21 mouse cellular contexts compared by ENCODE assay signal in the genomic region with DNA sequence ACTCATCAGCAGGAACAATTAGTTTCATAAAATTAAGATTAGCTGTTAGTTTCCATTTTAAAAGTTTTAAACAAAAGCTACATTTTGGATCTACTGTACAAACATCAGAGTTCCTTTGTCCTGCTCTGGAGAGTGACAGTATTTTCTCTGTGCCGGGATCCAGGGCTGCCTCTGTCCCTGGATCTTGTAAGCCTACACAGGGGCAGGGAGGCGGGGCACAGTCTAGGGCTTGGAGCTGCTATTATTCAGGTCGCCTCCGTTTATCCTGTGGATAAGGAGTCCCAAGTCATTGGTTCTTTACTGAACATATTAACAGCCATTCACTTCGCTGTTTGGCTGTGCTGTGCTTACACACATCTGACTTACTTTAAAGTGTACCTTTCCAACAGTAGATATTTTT.
DNase-seq lines count a peak whose midpoint lies in the region; ATAC-seq and TF ChIP-seq lines count a peak whose summit lies in the region.
"Had no signal": no experiment of that assay in that cellular context is flagged by ENCODE, and none has a peak within 500 bp of the region (broad histone marks: within the 10 kb centered on the region; RNA-seq: fewer than 3 reads in every experiment).

No protein-coding gene starts in this region.

- in situ Hi-C loops in ES-E14 (cut with MboI; ENCODE audit: low sequenced_read_pairs in 2 of 2, unreplicated experiment in 2 of 2): no loop called here

- no peaks in the 10 kb centered on the region for H3K36me3 ChIP-seq in embryonic facial prominence, embryonic 11.5 days (replicated peaks; ENCODE audit: control insufficient read depth, insufficient read depth, low read depth, low read length)
- no peaks in the 10 kb centered on the region for H3K36me3 ChIP-seq in embryonic facial prominence, embryonic 10.5 days (replicated peaks)
- no peaks in the 10 kb centered on the region for H3K36me3 ChIP-seq in kidney, embryonic 14.5 days (ENCODE audit: control insufficient read depth, insufficient read depth, low read length)
- no peaks in the 10 kb centered on the region for H3K36me3 ChIP-seq in ES-E14 (ENCODE audit: control insufficient read depth, insufficient read depth, low read length, poor library complexity, severe bottlenecking)
- no peaks in the 10 kb centered on the region for H3K36me3 ChIP-seq in midbrain, embryonic 14.5 days (ENCODE audit: control insufficient read depth, insufficient read depth, low read length)
- H3K36me3 ChIP-seq: G1E; hindbrain, embryonic 10.5 days; limb, embryonic 12.5 days; neural tube, embryonic 15.5 days had no signal

- no peaks in the 10 kb centered on the region for H3K27me3 ChIP-seq in embryonic facial prominence, embryonic 11.5 days (ENCODE audit: control insufficient read depth, insufficient read depth, low read length)
- no peaks in the 10 kb centered on the region for H3K27me3 ChIP-seq in embryonic facial prominence, embryonic 10.5 days (replicated peaks; ENCODE audit: low read depth, poor library complexity, severe bottlenecking)
- no peaks in the 10 kb centered on the region for H3K27me3 ChIP-seq in kidney, embryonic 14.5 days (ENCODE audit: control insufficient read depth, insufficient read depth, low read length)
- no peaks in the 10 kb centered on the region for H3K27me3 ChIP-seq in midbrain, embryonic 14.5 days (ENCODE audit: control insufficient read depth, insufficient read depth, low read length)
- H3K27me3 ChIP-seq: limb, embryonic 12.5 days; neural tube, embryonic 15.5 days had no signal

- no peaks in the 10 kb centered on the region for H3K4me1 ChIP-seq in embryonic facial prominence, embryonic 11.5 days (ENCODE audit: control insufficient read depth, insufficient read depth, low read length)
- H3K4me1 ChIP-seq in embryonic facial prominence, embryonic 10.5 days: peaks cover 6% of the 10 kb centered on the region; the same call in 1 of the 2 replicates
- H3K4me1 ChIP-seq in kidney, embryonic 14.5 days (ENCODE audit: control insufficient read depth, insufficient read depth, low read length): peaks cover 7% of the 10 kb centered on the region
- H3K4me1 ChIP-seq in ES-E14 (ENCODE audit: control insufficient read depth in 2 of 2, insufficient read depth in 2 of 2, low read length in 2 of 2, poor library complexity in 1 of 2): peaks cover 0 to 1% of the 10 kb centered on the region in 2 experiments; a peak in 1 of 4 replicates
- H3K4me1 ChIP-seq in midbrain, embryonic 14.5 days (ENCODE audit: control insufficient read depth, insufficient read depth, low read length): no peaks in the 10 kb centered on the region
- H3K4me1 ChIP-seq: limb, embryonic 12.5 days; neural tube, embryonic 15.5 days had no signal

- H3K4me2 ChIP-seq in embryonic facial prominence, embryonic 11.5 days (ENCODE audit: low read depth, low read length): no peak overlapping the region
- H3K4me2 ChIP-seq in kidney, embryonic 14.5 days (replicated peaks; ENCODE audit: low read depth, low read length): no peak overlapping the region
- no peak overlapping the region for H3K4me2 ChIP-seq in midbrain, embryonic 14.5 days (ENCODE audit: low read length)
- H3K4me2 ChIP-seq: heart, embryonic 11.5 days; limb, embryonic 12.5 days; liver, embryonic 11.5 days; neural tube, embryonic 15.5 days had no signal

- DNase-seq in embryonic facial prominence, embryonic 11.5 days (ENCODE audit: low spot score): peak; percentile 6
- DNase-seq in embryonic facial prominence, embryonic 10.5 days (ENCODE audit: low spot score): no peak
- no peak for DNase-seq in kidney, adult 11 months
- DNase-seq in ES-E14 (ENCODE audit: low read depth, low spot score): peak; percentile 6
- DNase-seq in midbrain, embryonic 14.5 days: peak; percentile 20
- no peak for DNase-seq in spleen, postnatal 14 days (ENCODE audit: low spot score in 2 of 2)
- DNase-seq: adrenal gland, postnatal 10 days; cerebellum, adult 8-10 months; gastrocnemius, postnatal 10 days; kidney, postnatal 4 days; liver, postnatal 0 days; lung, postnatal 10 days had no signal

- no peaks in the 10 kb centered on the region for H3K9me3 ChIP-seq in embryonic facial prominence, embryonic 11.5 days (replicated peaks; ENCODE audit: control insufficient read depth, low read length)
- H3K9me3 ChIP-seq in embryonic facial prominence, embryonic 10.5 days: no peaks in the 10 kb centered on the region
- no peaks in the 10 kb centered on the region for H3K9me3 ChIP-seq in kidney, embryonic 14.5 days (ENCODE audit: control insufficient read depth, low read length)
- H3K9me3 ChIP-seq in ES-E14 (ENCODE audit: control insufficient read depth, insufficient read depth, low read depth, low read length): no peaks in the 10 kb centered on the region
- H3K9me3 ChIP-seq in midbrain, embryonic 14.5 days (ENCODE audit: control insufficient read depth, low read length): no peaks in the 10 kb centered on the region
- H3K9me3 ChIP-seq: G1E; hindbrain, embryonic 10.5 days; limb, embryonic 12.5 days; neural tube, embryonic 15.5 days had no signal

- 45% methylated on average over 5 of the region's 5 CpGs for WGBS in embryonic facial prominence, embryonic 11.5 days
- 43% methylated on average over 5 of the region's 5 CpGs for WGBS in embryonic facial prominence, embryonic 10.5 days
- 50% methylated on average over 5 of the region's 5 CpGs for WGBS in kidney, embryonic 14.5 days
- 35% methylated on average over 5 of the region's 5 CpGs for WGBS in midbrain, embryonic 14.5 days

- H3K9ac ChIP-seq in embryonic facial prominence, embryonic 11.5 days (replicated peaks; ENCODE audit: low read length): no peak overlapping the region
- H3K9ac ChIP-seq in kidney, embryonic 14.5 days (ENCODE audit: low read depth, low read length): no peak overlapping the region
- no peak overlapping the region for H3K9ac ChIP-seq in ES-E14 (ENCODE audit: insufficient read depth, low read depth, low read length, poor library complexity, severe bottlenecking)
- H3K9ac ChIP-seq in midbrain, embryonic 14.5 days (replicated peaks; ENCODE audit: low read length): no peak overlapping the region
- H3K9ac ChIP-seq: limb, embryonic 12.5 days; liver, postnatal 0 days; neural tube, embryonic 15.5 days had no signal

- ATAC-seq in embryonic facial prominence, embryonic 11.5 days (replicated peaks; ENCODE audit: insufficient number of reproducible peaks, low FRiP score, low TSS enrichment, low read depth): no peak
- 0 out of 2 replicates have a peak, but pooled peaks have one; percentile 39 for ATAC-seq in kidney, embryonic 14.5 days (ENCODE audit: low FRiP score, low TSS enrichment)
- ATAC-seq in midbrain, embryonic 14.5 days (ENCODE audit: low FRiP score, low TSS enrichment): peak; percentile 31; the same call in 1 of the 2 replicates
- ATAC-seq: CD4-positive, CD25-positive, alpha-beta regulatory T cell, adult 4 months; intestine, postnatal 0 days; liver, postnatal 0 days had no signal

- H3K27ac ChIP-seq in embryonic facial prominence, embryonic 11.5 days (replicated peaks; ENCODE audit: low read depth, low read length): no peak overlapping the region
- no peak overlapping the region for H3K27ac ChIP-seq in embryonic facial prominence, embryonic 10.5 days (replicated peaks)
- no peak overlapping the region for H3K27ac ChIP-seq in kidney, embryonic 14.5 days (ENCODE audit: low read depth, low read length)
- no peak overlapping the region for H3K27ac ChIP-seq in ES-E14 (ENCODE audit: insufficient read depth, low read depth, low read length, poor library complexity, severe bottlenecking)
- H3K27ac ChIP-seq in midbrain, embryonic 14.5 days (replicated peaks; ENCODE audit: low read depth, low read length): no peak overlapping the region
- H3K27ac ChIP-seq: hindbrain, embryonic 10.5 days; limb, embryonic 12.5 days; neural tube, embryonic 15.5 days had no signal

- no peak overlapping the region for H3K4me3 ChIP-seq in embryonic facial prominence, embryonic 11.5 days (ENCODE audit: low read depth, low read length)
- H3K4me3 ChIP-seq in embryonic facial prominence, embryonic 10.5 days: no peak overlapping the region
- H3K4me3 ChIP-seq in kidney, embryonic 14.5 days (ENCODE audit: low read length): no peak overlapping the region
- H3K4me3 ChIP-seq in ES-E14 (ENCODE audit: insufficient read depth in 1 of 2, low read depth in 1 of 2, low read length in 2 of 2, poor library complexity in 1 of 2, severe bottlenecking in 1 of 2): no peak overlapping the region
- H3K4me3 ChIP-seq in midbrain, embryonic 14.5 days (replicated peaks; ENCODE audit: low read depth, low read length): no peak overlapping the region
- H3K4me3 ChIP-seq: hindbrain, embryonic 10.5 days; limb, embryonic 12.5 days; neural tube, embryonic 15.5 days had no signal

TF ChIP-seq in ES-E14, 5 proteins besides CTCF, POLR2A, EP300 and RAD21:
- TF ChIP-seq MAFK (IDR thresholded peaks at IDR 0.05; ENCODE audit: insufficient read depth, low read depth, low read length): no peak
- no peak for TF ChIP-seq CHD2 (IDR thresholded peaks at IDR 0.05; ENCODE audit: low read depth, low read length)

Comparison
In these comparisons a context has a peak if more than half of its experiments do, and no peak if none do; other contexts are left out.
1. DNase-seq: peak in embryonic facial prominence, embryonic 11.5 days (single experiment), ES-E14 (single experiment) and midbrain, embryonic 14.5 days (single experiment); none in embryonic facial prominence, embryonic 10.5 days (single experiment), kidney, adult 11 months (single experiment) and spleen, postnatal 14 days (0 of 2).